Mouse (Mus musculus): ENCODE data around the gene Oaz2.

- TF ChIP-seq CTCF (IDR thresholded peaks at IDR 0.05; ENCODE audit: insufficient read depth, low read depth, low read length) = no peak
- TF ChIP-seq POLR2A (IDR thresholded peaks at IDR 0.05; ENCODE audit: insufficient read depth, low read depth, low read length) = no peak
Measured at GRCm38 (mm10) chr9:65682994-65683393, 15.2 kb downstream of the Oaz2 start.
